Mouse (Mus musculus) layer of hippocampus, postnatal 25 days (tissue): ENCODE data around the gene Bola3. TPM values are rescaled to one million over a fixed set of nuclear protein-coding genes. Genes with fewer than 3 reads are reported as not detected.
"Not testable (repeated sequence)": the region's sequence is repeated elsewhere in the genome, so short reads cannot be mapped to it uniquely, and the experiment has no call there.

Experiments
- DNase-seq, 2 experiments: peaks; one replicate each; pipeline ENCODE4 v3.0.0; 2022; ENCODE audit warnings: mixed read lengths in 2 of 2, low spot score in 1 of 2; ENCODE audit errors: extremely low spot score in 1 of 2
- total RNA-seq, 2 experiments: library from RNA; stranded (reverse); gene quantifications; 2 replicates each; pipeline ENCODE4 v1.2.3; 2021

Bola3 gene
- total RNA-seq, 2 experiments from 2014 or later: 49.2 to 51.6 TPM

DNA sequence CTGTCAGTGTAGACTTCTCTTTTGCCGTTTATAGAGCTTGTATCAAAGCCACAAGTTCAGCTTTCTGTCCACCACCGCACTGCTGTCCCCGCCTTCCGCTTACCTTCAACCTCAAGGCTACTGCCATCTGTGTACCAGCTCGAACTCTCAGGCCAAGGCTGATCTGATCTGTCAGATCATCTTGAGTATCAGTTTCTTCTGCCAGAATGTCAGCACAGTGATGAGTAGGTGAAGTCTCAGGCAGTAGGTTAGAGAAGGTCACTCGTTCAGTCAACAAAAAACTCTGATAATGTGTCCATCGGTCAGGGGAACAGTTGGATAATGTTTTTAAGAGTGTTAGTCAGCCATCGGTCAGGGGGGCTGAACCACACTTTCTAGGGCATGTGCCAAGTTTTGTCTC, 3.7 kb upstream of the Bola3 start:
- DNase-seq: not testable (repeated sequence)

- no peak for DNase-seq
These were observed 1.0 kb upstream of the Bola3 start for GRCm38 (mm10) chr6:83347916-83348315.

- DNase-seq: peak; percentile 89 to 95
These were observed 469 bp downstream of the Bola3 start for GRCm38 (mm10) chr6:83349274-83349958.

- no peak for DNase-seq
These were observed 1.2 kb downstream of the Bola3 start for GRCm38 (mm10) chr6:83350172-83350571.

- DNase-seq: no peak
These were observed 2.0 kb downstream of the Bola3 start for GRCm38 (mm10) chr6:83350851-83351405.

DNA sequence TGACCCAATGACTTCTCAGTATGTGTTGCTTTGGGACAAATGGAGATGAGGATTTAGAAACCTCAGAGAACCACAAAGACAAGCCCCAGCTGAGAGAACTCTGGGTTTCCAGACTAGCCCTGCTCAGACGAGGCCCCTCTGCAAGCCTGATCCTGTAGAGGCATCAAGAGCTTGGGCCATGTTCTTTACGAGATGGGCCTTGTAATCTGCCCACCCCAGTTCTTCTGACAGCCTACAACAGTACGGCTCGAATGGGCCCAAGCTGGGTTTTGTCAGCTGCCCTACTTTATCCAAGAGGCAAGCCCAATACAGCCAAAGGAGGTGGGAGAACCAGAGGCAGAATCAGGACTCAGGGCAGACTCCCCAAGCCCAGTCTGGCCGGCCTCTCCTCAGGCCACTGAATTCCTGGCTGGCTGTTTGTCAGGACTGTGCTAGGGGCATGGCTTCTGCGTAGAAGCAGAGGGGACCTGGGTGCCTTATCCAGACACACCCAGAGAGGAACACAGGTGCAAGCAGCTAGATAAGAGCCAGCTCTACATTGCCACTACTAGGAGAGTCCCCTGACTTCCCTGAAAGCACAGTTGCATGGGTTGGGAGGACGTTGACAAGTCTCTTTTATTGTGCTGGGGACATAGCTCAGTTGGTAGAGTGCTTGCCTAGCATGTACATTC, 2.7 kb downstream of the Bola3 start:
- no peak for DNase-seq

- no peak for DNase-seq
These were observed 3.9 kb downstream of the Bola3 start for GRCm38 (mm10) chr6:83352666-83353410.

GRCm38 (mm10) chr6:83354856-83355781, 6.2 kb downstream of the Bola3 start:
- no peak for DNase-seq

GRCm38 (mm10) chr6:83356569-83357138, 7.7 kb downstream of the Bola3 start:
- DNase-seq: peak; percentile 86 to 97

DNA sequence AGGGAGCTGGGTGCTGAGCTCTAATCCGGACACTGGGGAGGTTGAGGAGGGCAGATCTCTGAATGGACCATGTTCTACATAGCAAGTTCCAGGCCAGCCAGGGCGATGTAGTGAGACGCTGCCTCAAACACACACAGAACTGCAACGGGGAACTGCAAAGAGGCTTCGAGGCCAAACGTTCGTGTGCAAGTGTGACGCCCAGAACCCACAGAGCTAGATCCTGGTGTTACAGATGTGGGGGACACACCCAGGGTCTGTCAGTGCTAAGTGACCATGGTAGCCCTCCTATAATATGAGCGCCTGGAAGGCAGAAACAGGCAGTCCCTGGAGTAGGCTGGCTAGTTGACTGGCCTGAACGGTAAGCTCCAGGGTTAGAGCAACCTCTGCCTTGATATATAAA, 8.5 kb downstream of the Bola3 start:
- DNase-seq: no peak

GRCm38 (mm10) chr6:83361523-83362248, 12.7 kb downstream of the Bola3 start:
- no peak for DNase-seq

GRCm38 (mm10) chr6:83363075-83363474, 14.1 kb downstream of the Bola3 start:
- DNase-seq: no peak

GRCm38 (mm10) chr6:83370316-83370965, 21.5 kb downstream of the Bola3 start:
- DNase-seq: no peak

- no peak for DNase-seq
These were observed 22.4 kb downstream of the Bola3 start for GRCm38 (mm10) chr6:83371350-83371749.

- DNase-seq: no peak
These were observed 24.9 kb downstream of the Bola3 start for GRCm38 (mm10) chr6:83373704-83374300.

- DNase-seq: no peak
These were observed 32.9 kb downstream of the Bola3 start for GRCm38 (mm10) chr6:83381510-83382491.

DNA sequence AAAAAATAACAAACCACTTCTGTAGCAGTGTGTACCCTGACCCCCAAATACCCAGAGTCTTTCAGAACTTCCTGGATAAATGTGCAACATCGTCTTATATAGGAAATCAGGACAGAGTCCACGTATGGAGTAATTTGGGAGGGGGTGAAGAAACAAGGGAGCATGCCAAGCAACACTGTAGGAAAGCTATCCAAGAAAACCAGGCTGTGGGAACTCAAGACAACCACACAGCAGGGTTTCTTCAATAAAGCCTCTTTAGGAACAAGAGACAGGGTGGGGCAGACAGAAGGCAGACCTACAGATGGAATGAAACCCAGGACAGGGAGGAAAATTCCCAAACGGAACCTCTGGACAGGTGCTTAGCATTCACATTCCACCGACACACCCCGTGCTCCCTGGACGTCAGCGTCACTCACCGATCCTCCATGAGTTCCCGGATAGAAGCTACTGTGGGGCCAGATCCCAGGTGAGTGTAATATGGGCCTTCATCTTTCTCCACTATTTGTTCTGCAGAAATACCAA, 36.7 kb downstream of the Bola3 start:
- DNase-seq: no peak
